Mouse (Mus musculus): ENCODE data around the gene Grin2b.
A peak's percentile ranks its signal among the peaks of the same experiment; 100 is the strongest.

The Grin2b gene

DNA sequence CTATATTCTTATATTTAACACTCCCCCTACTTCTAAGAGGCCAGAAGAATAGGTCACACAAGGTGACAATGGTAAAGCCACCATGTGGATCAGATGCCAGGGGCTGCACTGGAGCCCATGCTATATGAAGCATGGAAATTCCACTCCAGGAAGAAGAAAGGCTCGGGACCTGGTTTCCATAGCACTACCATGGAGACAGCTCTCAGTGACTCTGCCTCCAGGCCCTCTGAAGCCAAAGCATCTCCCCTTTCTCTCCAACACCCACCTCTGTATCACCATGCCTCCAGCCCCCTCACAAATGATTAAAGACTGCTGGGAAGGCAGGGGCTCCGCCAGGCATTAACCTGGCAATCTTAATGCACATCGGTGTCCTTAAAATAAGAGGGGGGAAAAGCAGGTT, 179.4 kb downstream of the Grin2b start:
- DNase-seq, result no peak

DNA sequence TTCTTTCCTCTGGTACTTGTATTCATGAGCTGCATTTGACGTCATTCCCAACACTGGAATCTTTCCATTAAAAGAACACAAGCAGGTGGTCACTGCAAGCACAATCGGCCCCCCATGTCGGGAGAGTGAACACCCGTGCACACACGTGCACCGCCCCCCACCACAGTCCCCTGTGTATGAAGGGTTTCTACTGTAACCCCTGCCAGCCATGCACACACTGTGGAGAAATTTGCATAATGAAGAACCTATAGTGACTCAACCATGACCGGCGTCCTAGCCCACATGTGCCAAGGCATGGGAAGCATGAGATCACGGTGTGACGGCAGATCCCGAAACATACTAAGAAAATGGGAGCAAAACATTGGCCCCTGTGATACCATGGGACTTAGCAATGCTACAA, 179.9 kb downstream of the Grin2b start:
- no peak for DNase-seq

DNA sequence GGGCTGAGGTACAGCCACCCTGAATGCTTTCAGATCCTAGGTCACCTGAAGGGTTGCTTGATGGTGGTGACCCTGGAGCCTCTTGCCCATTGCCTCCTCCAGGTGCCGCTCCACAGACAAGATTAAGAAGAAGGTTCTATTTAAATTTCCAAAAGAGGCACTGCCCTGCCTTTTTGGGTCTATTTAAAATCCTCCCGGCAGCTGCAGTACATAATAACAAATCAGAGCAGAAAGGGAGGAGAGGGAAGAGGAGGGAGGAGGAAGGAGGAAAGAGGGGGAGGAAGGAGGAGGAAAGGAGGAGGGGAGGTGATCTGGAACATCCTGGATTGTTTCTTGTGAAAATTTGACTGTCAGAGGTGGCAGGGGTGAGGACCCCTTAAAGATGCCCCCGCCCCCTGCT, 197.2 kb downstream of the Grin2b start:
- no peak for DNase-seq

DNA sequence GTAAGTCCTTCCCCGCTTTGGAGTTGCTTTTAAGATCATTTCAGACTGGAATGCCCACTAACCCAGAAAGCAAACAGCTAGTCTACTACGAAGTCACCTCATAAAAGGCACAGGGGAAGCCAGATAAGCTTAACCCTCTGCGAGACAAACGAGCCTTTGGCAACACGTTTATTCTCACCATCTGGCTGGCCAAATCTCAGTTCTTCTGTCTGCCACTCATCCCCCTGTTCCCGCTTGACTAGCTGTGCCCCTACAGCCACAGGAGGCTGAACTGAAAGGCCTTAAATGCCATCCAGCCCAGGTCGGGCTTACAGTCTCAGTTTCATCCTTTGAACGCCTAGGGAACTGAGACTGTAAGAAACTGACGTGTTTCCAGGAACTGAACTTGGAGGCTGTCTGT, 200.8 kb downstream of the Grin2b start:
- no peak for DNase-seq

- peak; percentile 91 for DNase-seq
These were observed 201.8 kb downstream of the Grin2b start for GRCm38 (mm10) chr6:135971481-135971880.

DNA sequence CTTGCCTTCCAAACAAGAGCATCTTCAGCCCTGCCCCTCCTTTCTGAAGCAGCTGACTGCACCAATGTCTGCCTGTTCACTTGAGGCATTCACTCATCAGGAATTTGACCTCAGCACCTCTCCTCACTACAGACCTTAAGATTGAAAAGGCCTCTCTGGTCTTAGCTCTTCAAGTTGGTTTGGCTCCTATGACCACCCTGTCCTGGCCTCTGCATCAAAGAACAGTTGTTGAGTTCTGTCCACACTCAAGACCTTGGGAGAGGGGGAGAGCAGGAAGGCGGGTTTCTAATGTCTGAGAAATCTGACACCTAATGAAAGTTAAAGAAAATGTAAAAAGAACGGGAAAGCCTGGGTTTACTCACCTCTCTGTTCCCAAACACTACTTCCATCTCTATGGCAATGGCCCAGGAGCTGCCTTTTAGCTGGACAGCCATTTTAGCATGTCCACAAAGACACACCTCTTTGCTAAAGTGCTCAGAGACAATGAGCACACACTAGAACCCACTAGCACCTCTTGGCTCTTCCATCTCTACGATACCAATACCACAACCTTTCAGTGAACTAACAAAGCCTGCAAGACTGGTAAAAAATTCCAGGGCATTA, 202.5 kb downstream of the Grin2b start:
- DNase-seq, result no peak

DNA sequence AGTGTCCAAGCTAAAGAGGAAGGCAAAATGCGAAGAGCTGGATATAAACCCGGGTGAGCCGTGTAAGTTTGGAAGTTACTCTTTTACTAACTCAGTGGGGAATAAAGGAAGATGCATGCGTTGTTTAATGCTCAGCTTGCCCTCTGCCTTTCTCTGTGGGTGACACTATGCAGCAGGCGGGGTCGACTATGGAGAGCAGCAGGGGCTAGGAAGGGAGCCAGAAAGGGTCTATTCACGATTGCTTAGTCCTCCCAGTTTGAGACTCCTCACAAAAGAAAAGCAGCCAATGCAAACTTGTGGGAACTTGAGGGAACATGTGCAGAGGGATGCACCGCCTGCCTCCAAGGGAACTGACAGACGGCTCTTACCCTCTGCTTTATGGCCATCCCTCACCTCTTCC, 211.5 kb downstream of the Grin2b start:
- DNase-seq, result no peak

- DNase-seq, result no peak
These were observed 213.7 kb downstream of the Grin2b start for GRCm38 (mm10) chr6:135959629-135960028.

GRCm38 (mm10) chr6:135951666-135952065, 221.6 kb downstream of the Grin2b start:
- no peak for DNase-seq

DNA sequence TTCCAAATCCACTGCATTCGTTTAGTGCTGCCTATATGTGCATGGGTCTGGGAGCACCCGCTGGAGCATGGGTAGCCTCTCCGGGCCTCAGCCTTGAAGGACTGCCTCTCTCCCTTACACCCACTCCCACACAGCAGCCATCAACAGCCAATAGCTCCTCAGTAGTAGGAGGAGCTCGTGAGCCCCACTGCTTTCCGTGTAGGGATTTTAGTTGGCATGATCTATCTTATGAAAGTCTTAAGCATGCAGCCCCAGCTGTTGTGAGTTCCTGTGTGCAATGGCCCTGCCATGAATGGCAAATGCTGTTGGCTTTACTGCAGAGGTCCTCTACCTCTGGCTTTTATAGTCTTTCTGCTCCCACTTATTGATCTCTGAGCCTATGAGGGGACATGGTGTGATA, 227.8 kb downstream of the Grin2b start:
- no peak for DNase-seq

DNA sequence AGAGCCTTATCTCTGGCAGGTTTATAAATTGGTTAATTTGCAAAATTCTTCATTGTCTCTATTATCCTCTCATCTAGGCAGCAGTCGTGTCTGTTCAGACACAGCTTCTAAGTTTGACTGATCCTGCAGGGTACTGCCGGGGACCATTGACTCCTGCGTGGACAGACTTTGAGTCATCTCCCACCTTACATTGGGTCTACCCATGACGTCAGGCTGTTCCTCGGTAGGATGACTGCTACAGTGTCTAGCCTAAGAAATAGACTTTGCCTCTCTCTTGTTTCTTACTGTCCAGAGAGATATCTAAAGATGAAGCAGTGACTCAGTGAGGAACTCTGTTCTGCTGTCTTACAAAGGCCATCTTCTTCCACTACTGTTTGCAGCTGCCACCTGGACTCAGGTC, 229.0 kb downstream of the Grin2b start:
- no peak for DNase-seq

- DNase-seq, result no peak
These were observed 230.1 kb downstream of the Grin2b start for GRCm38 (mm10) chr6:135943121-135943617.

DNA sequence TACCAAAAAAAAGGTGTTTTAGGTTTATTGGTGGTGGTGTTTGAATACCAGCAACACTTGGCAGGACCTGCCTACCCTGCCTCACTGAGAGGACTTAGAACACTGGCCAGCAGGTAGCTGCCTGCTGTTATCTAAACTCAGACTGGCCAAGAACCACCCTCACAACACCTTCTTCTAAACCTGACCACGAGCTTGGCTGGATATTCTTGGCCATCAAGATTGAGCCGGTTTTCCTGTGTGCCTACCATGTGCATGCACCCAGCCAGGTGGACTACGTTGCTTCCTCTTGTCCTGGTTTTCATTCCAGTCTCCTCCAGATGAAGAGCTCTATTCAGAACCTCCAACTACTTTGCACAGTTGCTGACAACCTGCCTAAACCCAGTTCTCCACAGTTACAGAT, 240.4 kb downstream of the Grin2b start:
- no peak for DNase-seq

- DNase-seq, result no peak
These were observed 240.9 kb downstream of the Grin2b start for GRCm38 (mm10) chr6:135932400-135932920.

GRCm38 (mm10) chr6:135917676-135918075, 255.6 kb downstream of the Grin2b start:
- no peak for DNase-seq

- no peak for DNase-seq
These were observed 258.7 kb downstream of the Grin2b start for GRCm38 (mm10) chr6:135914608-135915007.

DNA sequence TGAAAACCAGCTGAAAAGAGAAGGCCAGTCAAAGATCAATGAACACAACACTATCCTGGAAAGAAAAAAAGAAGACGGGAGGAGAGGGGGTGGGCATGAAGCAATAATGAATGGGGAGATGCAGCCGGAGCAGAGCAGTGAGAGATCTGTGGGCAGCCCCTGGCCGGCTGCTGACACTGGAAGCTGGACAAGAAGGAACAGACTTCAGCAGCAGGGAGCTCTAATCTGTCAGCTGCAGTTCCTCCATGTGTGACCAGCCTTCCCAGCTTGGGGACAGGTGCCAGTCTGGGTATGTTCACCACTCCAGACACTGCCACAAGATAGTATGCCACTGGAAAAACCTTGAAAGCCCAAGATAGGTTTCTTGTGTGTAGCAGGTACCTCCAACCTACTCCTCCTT, 261.2 kb downstream of the Grin2b start:
- no peak for DNase-seq

GRCm38 (mm10) chr6:135911131-135911530, 262.2 kb downstream of the Grin2b start:
- DNase-seq, result no peak

GRCm38 (mm10) chr6:135907540-135908320, 265.6 kb downstream of the Grin2b start:
- DNase-seq, result peak; percentile 42

DNA sequence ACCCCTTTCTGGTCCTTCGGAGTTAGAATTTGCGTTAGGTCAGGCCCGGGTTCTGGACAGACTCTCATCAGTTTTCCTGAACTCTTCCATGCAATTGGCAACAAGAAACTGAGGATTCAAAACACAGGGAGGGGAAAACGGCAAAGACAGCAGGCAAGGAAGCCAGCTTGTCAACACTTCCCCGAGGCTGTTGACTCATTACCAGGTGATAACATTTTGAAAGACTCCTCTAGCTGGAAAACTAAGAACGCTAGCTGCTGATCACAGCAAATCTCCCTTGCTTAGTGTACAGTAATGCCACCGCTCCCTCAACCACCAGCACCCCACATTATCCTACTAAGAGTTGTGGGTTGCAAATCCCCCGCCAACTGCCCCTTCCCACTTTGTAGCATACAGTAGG, 266.2 kb downstream of the Grin2b start:
- no peak for DNase-seq

DNA sequence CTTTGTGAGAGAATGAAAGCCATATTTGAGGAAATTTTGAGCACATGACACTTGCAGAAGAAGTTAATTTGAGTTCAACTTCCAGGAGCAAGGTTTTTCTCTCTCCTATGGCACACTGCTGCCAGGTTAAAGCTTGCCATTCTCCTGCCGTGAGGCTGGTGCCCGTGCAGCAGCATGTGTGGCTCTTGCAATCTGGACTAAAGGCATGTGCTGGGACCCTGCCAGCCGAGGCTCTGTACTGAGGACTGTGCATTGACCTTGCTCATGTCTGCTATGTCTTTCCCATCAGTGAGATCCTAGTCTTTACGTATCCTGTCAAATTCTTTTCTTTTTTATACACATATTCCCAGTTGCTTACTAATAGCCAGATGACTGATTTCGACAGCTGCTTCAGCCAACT, 268.9 kb downstream of the Grin2b start:
- DNase-seq, result no peak

DNA sequence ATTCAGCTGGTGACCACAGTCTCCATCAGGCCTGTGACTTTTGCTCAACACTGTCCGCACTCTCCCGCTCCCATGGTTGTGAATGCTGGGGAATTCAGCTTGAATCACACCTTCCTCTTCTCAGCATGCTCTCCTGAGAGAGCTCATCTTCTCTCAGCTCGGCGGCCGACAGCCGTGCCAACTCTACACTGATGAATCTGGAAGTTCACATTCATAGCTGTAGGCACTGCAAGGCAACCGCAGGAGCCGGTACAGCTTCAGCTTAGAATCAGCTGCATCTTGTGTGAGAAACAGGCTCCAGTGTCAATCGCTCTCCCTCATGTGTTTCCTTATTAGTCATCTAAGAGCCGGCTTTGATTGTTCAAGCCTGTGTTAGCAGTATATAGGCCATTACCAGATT, 272.9 kb downstream of the Grin2b start:
- DNase-seq, result no peak

- no peak for DNase-seq
These were observed 274.1 kb downstream of the Grin2b start for GRCm38 (mm10) chr6:135899225-135899624.

- DNase-seq, result no peak
These were observed 278.5 kb downstream of the Grin2b start for GRCm38 (mm10) chr6:135894793-135895228.

Measured in cerebellum, adult 11-12 months (tissue).